Mouse (Mus musculus): ENCODE measurements around the gene Olfr750.
A peak's percentile ranks its signal among the peaks of the same experiment; 100 is the strongest.

Olfr750 gene

DNA sequence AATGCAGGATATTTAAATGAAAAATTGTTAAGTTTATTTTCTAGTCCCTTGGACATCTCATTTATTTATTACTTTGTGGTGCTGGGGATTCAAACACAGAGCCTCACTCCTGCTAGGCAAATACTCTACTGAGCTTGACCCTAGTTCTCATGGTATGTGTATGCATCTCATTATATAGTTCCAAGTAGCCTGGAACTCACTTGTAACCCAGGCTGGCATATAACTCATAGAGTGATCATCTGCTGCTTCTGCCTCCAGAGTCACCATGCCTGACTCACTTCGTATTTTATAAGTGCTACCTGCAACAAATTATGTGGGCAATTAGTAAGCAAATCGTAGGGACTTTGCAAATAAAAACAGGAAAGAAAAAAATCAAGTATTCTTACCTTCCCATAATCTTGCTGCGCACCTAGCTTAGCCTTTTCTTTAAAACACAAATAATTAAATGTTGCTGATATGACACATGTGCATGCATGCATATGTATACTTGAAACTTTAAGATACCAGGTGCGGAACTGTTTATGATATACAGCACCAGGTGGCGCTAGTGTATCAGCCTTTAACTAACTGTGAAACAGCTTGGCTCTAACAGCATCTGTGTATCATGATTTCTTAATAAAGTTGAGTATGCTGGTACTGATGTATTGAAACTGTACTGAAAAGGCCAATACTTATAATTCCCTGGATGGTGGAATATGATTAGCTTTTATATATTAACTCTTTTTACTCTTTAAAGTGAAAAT is 47.7 kb downstream of the Olfr750 start:
- peak; percentile 94 for DNase-seq

- no peak for DNase-seq
These were observed 49.4 kb downstream of the Olfr750 start for GRCm38 (mm10) chr14:51024820-51025219.

DNA sequence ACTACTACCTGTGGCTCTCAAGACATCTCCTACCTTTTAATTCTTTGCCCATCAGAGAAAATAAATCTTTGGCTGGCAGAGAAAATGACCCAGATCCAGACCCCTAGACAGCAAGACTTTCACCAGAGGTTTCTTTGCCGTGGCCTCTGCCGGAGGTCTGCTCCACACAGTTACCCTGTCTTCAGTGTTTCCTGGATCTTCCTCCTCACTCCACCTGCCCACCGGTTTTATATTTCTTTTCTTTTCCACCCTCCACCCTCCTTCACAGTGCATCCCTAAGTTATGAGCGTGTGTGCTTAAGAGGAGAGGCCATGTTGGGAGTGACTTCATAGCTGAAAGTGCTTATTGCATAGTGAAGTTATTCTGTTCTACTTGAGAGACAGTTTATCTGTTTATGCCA is 50.8 kb downstream of the Olfr750 start:
- DNase-seq = no peak

GRCm38 (mm10) chr14:51017256-51017655 is 57.0 kb downstream of the Olfr750 start:
- DNase-seq = peak; percentile 43
